Mouse (Mus musculus) thymus, postnatal 25 days (tissue): ENCODE measurements around the gene Asah2.
"Not testable (repeated sequence)": the region's sequence is repeated elsewhere in the genome, so short reads cannot be mapped to it uniquely, and the experiment has no call there.

Source experiments
- DNase-seq: peaks from one replicate; pipeline ENCODE4 v3.0.0; 2022

The Asah2 gene

GRCm38 (mm10) chr19:32102294-32102975 lies 5.6 kb downstream of the Asah2 start:
- no peak for DNase-seq

GRCm38 (mm10) chr19:32098582-32098981 lies 9.4 kb downstream of the Asah2 start:
- DNase-seq: no peak

DNA sequence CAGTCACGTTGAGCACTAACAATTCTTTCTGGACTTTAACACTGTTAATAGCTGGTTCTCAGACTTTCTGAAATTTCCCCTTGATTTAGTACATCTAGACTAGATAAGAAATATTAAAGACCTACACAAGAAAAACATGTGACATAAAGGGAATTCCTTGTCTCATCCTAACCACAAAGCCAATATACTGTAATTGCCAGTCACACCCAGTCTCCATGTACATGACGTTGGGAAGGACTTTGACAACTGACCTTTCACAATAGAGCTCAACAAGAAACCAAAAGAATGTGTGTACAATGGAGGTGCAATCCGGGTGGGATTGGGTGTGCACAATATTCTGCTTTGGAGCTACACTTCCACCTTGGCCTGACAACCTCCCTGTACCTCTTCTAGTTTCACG lies 15.7 kb downstream of the Asah2 start:
- DNase-seq: no peak

DNA sequence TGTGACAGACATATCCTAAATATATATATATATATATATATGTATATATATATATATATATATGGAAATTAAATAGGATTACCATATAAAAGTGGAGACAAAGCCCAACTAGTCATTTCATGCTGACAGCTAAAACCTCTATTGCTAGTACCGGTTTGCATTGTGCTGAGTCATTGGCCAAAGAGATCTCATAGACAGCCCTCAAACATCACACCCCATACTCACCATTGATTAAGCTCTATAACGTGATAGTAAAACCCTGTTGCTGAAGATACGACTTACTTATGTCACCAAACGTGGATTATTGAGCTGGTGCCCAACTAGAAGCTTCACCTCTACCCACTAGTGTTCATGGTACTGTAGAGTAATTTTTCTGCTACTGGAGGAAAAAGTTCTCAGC lies 17.2 kb downstream of the Asah2 start:
- no peak for DNase-seq

DNA sequence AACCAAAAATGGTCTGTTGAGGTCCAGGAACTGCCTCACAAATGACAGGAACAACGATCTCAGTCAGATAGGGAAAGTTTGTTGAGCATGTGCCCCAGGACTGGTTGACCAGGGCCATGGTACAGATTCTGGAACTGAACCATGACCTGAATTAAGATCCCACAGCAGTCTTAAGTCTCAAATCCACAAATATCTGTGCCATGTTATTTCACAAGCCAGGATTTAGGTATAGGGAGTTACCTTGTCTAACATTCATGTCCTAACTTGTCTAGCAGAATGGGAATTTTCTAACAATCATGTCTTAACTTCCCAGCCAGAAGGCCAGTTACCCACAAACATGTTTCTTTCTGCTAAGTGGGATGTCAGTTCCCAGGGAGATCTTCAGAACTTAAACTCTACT lies 19.4 kb downstream of the Asah2 start:
- no peak for DNase-seq

DNA sequence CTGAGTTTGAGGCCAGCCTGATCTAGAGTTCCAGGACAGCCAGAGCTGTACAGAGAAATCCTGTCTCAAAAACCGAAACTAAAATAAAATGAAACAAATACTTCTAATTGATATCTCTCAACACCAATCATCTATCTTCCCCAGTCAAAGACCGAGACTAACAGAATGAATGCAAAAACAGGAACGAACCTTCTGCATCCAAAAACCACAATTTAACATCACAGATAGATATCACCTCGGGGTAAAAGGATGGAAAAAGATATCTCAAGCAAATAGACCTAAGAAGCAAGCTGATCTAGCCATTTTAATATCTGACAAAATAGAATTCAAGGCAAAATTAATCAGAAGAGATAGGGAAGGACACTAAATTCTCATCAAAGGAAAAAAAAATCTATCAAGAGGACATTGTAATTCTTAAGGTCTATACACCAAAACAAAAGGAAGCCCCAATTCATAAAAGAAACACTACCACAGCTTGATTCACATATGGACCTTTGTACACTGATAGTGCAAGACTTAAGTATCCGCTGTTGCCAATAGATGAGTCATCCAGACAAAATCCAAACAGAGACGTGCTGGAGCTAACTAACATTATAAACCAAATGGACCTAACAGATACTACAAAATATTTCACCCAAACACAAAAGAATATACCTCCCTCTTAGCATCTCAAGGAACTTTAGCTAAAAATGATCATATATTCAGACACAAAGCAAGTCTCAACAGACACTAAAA lies 20.1 kb downstream of the Asah2 start:
- DNase-seq: no peak

DNA sequence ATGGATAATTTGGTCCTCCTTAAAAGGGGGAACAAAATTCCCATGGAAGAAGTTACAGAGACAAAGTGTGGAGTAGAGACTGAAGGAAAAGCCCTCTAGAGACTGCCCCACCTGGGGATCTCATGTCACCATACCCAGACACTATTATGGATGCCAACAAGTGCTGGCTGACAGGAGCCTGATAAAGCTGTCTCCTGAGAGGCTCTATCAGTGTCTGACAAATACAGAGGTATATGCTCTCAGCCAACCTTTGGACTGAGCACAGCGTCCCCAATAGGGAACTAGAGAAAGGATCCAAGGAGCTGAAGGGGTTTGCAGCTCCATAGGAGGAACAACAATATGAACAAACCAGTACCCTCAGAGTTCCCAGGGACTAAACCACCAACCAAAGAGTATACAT lies 23.2 kb downstream of the Asah2 start:
- not testable (repeated sequence) for DNase-seq

- DNase-seq: no peak
Observed at GRCm38 (mm10) chr19:32070340-32070739, 37.7 kb downstream of the Asah2 start.

- no peak for DNase-seq
Observed at GRCm38 (mm10) chr19:32069598-32069997, 38.4 kb downstream of the Asah2 start.

DNA sequence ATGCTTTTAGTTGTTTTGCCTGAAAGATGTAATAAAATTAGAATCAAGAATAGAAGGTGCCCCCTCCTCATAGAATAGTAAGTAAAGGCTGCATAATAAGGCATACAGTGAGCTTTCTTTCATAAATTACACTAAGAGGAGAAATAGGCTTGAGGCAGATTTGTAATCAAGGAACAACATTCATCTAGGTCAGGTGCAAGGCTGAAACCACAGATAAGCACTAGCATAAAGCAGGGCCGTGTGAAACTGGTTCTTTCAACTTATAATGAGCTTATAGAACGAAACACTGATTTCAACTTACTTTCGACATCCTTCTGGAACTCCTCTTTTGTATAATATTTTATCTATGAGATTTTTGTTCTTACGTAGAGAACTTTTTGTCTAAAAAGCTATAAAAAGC lies 40.3 kb downstream of the Asah2 start:
- DNase-seq: no peak

DNA sequence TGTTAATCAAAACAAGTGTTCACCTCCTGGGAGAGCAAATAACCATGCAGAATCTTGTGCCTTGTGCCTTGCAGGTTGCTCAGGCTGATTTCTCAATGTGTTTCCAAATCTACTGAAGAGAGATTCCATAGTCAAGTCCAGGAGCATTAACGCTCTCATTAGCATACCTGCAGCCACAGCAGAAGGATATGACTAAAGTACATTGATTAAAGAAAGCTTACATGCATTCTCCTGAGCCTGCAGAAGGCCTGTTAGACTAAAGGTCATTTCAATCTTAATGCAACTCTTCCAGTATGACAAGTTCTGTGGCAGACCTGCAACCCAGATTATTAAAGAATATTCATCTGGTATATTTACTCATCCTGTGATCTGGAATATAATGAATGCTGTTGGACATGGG lies 46.7 kb downstream of the Asah2 start:
- no peak for DNase-seq

DNA sequence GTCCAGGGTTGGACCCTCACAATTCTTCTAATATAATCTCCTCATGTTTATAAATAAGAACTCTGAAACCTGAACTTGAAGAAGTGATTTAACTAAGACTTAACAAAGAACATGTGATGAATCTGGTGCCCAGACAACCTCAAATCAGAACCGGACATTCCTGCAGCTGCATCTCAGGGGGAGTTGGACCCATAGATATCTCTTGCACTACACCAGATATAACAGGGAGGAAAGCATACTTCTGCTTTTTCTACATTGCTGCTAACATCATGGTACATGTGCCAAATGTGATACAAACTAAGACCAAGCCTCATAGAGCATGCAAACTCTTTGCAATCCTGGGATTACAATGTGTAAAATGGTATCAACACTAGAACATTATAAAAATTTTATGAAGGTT lies 51.8 kb downstream of the Asah2 start:
- no peak for DNase-seq

- no peak for DNase-seq
Observed at GRCm38 (mm10) chr19:32055725-32056124, 52.3 kb downstream of the Asah2 start.

DNA sequence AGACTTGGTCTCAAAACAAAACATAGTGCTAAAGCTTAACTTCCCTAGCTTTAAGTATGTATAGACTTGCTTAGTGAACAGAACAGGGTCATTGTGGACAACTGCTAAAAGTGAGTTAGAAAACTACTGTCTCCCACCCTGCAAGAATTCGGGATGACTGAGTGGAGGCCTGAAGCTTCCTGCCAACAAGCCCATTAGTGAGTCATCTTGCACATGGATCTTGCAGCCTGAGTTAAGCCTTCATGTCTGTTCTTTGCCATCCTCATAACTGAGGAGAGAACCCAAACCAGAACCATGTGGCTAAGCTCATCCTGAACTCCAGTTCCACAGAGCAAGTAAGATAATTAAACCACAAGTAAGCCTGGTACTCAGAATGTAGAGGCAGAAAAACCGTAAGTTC lies 56.8 kb downstream of the Asah2 start:
- DNase-seq: no peak

- DNase-seq: no peak
Observed at GRCm38 (mm10) chr19:32032881-32033280, 75.1 kb downstream of the Asah2 start.

- peak; percentile 27 for DNase-seq
Observed at GRCm38 (mm10) chr19:32030430-32030829, 77.6 kb downstream of the Asah2 start.

GRCm38 (mm10) chr19:32025443-32025842 lies 82.6 kb downstream of the Asah2 start:
- DNase-seq: no peak

DNA sequence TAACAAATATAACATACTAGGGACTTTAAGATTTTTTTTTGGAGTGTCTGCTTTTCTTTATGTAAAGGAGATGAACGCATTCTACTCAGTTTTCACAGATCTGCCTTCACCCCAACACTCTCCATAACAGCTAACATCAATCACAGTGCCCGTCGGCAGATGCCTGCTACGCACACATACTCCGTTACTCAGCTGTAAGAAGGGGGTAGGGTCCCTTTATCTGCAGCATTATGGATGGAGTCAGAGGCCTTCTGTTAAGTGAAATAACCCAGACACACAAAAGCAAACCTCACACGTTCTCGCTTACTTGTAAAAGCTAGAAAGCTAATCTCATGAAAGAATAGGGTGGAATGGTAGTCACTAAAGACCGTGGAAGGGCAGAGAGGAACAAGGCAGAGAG lies 88.3 kb downstream of the Asah2 start:
- DNase-seq: no peak

DNA sequence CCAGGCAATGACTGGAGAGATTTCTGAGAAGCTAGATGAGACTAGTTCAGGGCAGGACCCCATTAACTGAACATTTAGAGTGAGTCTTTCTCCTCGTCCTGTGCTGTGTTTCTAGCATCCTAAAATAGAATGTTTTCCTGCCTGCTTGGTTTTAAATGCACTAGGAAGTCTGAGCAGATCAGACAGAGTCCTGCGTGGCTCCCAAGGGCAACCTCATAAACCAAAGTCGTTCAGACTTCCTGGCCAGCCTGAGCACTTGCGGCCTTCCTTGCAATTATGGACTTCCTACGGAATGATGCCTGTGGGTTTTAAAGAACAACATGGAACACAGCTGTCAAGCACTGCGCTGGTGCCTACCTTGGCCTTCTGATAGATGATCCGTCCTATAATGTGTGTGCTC lies 89.4 kb downstream of the Asah2 start:
- DNase-seq: no peak

GRCm38 (mm10) chr19:32018053-32018452 lies 90.0 kb downstream of the Asah2 start:
- DNase-seq: no peak

DNA sequence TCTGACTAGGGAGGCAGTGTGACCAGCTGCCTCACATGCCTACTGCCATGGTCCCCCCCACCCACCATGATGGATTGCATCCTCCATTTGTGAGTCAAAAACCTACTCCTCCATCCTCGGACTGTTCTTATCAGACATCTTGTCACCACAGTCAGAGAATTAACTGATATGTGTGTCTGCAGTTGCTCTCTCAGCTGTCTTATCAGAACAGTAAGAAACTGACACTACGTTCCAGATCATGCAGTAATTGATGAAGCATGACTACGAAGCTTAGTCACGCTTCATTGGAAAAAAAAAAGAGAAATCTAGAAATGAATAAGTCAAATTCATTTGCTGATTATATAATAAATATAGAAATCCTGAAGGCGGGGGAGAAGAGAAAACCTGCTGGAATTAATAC lies 105.4 kb downstream of the Asah2 start:
- no peak for DNase-seq

DNA sequence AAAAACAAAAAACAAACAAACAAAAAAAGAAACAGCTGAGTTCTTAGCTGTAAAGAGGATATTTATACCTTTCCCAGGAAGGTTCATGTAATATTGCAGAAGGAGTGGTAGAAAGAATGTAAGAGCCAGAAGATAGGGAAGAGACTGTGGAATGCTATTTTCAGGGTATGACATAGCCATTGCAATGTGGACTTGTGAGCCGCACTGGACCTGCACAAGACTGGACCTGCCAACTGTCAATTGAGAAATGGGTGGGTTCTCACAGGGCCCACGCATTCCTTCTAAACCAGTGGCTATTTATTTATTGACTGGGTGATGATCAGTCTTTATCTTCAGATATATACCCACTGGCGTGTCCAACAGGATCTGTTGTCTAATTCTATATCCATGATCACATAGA lies 111.1 kb downstream of the Asah2 start:
- DNase-seq: no peak

- no peak for DNase-seq
Observed at GRCm38 (mm10) chr19:31991057-31991456, 117.0 kb downstream of the Asah2 start.

- DNase-seq: peak; percentile 26
Observed at GRCm38 (mm10) chr19:31975882-31976281, 132.1 kb downstream of the Asah2 start.

GRCm38 (mm10) chr19:31971998-31972397 lies 136.0 kb downstream of the Asah2 start:
- peak; percentile 91 for DNase-seq
